Mouse (Mus musculus) urinary bladder, postnatal 4 days (tissue): ENCODE measurements around the gene Bbs1.

ENCODE experiments used
- DNase-seq, 2 experiments: peaks; one replicate each; pipeline ENCODE4 v3.0.0; 2021 to 2022; ENCODE audit warnings: low spot score in 2 of 2

Bbs1 gene

DNA sequence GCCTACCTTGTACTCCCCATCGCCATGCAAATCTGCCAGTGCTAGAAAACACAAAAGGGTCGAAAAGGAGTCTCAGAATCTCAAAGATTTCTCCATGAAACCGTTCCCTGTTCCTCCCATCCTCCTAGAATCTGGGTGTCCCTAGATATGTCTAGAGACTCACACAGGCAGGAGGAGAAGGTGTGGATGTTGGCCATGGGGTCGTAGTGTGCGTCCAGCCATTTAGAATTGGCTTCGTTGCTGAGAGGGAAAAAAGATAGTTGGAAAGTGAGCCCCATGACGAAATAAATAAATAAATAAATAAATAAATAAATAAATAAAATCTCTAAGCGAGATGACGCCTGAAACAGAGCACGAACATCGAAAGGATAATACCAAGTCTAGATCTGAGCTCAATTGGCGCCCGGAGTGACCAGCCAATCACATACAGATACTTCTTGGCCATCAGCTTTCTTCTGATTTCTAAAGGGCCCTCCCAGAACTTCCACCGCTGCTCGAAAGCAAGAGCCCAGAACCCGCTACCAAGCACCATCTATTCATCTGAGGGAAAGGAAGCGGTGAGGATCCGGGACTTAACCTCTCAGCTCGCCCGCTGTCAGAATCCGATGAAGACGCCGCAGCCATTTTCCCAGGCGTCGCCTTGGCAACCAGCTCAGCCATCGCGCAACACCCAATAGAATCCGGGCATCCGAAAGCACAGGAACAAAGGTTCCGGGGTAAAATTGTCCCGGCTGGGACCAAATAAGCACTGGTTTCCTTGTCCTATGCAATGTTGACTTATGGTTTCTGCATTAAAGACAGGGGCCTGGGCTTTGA is at the start of gene Bbs1:
Gene Bbs1 (minus strand): TSS at position 650 of the 816 bp plus-strand sequence.
- peak; percentile 68 to 86 for DNase-seq

DNA sequence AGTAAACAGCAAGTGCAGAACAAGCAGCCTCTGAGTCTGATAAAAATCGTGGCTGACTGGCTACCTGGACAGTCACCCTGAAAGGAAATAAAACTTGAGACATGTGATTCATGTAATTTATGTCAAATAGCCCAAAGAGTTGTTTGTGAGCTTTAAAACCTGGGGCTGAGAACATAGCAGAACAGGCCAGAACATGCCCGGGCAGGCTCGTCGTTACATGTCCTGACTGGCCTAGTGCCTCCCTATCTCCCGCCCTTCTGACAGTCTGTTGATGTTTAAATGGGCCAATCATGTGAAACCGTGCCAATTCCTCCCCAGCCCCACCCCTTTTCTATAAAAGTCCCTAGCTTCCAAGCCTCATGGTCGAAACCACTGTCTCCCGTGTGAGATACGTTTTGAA is 42.2 kb upstream of the Bbs1 start:
- DNase-seq = peak in 1 of 2 experiments; percentile 59

- DNase-seq = no peak
These were observed 39.1 kb upstream of the Bbs1 start for GRCm38 (mm10) chr19:4945540-4945939.

DNA sequence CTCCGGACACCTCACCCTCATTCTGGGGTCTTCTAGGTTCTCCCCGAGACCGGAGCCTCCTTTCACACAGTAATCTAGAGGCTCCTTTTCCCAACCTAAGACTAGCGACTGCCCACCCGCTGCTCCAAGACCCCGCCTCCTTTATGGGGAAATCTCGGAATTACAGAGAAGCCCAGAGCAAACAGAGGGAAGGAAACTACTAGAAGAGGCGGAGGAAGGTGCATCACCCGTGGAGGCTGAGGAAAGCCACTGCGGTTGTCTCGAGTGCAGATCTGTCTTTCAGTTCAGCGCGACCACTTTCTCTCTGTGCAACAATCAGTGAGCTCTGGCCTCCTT is 36.8 kb upstream of the Bbs1 start:
- DNase-seq = no peak

DNA sequence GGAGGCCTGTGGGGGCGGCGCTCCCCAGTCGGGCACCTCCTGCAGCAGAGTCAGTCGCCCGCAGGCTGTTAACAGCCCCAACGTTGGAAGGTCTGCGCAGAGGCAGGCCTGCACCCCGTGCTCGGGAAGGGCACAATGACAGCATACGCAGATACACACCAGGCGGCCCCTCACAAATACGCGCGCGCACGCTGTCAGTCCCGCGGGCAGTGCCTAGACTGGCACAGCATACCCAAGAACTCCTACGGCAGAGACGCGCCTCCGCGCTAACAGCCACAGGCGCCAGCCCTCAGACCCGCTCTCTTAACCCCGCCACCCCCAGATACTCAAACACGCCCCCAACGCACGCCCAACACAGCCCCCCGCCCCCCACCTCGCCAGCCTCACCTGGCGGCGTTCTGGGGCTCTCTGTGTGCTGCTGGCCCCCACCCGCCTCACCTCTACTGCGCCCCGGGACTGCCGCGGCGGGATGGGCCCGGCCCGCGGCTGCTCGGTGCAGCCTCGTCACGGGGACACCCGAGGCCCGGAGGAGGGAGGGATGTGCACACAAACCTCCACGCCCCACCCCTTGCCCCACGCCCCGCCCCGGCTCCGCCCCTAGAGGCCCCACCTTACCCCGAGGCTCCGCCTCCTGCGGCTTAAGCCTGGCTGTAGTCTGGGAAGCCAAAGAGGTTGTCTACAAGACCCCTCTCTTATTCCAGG is 36.3 kb upstream of the Bbs1 start, which contains the start of gene Peli3:
Gene Peli3 (minus strand): TSS at position 577 of the 702 bp plus-strand sequence.
- DNase-seq = peak; percentile 74 to 87

GRCm38 (mm10) chr19:4937444-4938310 is 31.2 kb upstream of the Bbs1 start:
- no peak for DNase-seq

- no peak for DNase-seq
These were observed 30.5 kb upstream of the Bbs1 start for GRCm38 (mm10) chr19:4936896-4937295.

DNA sequence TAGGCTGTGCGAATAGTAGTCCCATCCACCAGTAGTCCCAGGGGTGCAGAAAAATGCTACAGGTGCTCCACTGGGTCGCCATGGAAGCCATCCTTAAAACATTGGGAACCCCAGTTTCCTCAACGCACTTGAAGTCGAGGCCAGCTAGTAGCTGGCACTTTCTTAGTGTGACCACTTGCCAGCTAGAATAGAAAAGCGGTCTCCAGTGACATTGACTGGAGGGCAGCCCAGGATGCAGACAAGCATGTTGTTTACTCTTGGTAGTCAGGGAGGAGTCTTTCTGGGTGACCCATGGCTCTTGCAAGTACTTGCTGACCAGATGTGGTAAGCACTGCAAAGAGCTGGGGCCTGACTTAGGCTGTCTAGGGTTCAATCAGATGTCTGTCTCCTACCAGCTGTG is 22.4 kb upstream of the Bbs1 start:
- DNase-seq = no peak

- peak; percentile 98 to 100 for DNase-seq
These were observed 21.6 kb upstream of the Bbs1 start, which contains the start of gene Dpp3 for GRCm38 (mm10) chr19:4927904-4928531. Dpp3 (minus strand) TSS chr19:4928287.

DNA sequence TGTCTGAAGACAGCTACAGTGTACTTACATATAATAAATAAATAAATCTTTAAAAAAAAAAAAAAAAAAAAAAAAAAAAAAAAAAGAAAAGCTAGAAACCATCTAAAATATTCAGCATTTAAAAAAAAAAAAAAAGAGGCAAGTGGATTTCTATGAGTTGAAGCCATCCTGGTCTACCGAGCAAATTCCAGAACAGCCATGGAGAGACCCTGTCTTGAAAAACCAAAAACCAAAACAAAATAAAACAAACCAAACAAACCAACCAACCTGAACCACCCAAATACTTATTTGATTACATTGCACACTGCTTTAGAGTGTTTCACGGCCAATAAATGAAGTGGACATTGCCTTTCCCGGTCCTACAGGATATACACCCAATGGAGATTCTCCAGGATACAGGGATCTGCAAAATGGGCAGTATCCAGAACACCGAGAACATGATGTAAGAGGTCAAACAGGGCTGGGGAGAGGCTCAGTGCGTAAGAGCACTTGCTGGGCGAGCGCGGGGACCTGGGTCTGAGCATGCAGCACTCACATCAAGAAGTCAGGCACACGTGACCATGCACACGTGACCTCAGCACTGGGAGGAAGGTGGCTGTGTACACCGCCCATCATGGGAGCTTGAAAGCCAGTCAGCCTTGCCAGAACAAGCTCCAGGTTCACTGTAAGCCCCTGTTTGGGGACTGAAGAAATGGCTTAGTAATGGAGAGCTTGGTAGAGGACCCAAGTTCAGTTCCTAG is 18.9 kb upstream of the Bbs1 start:
- DNase-seq = no peak

- no peak for DNase-seq
These were observed 13.2 kb upstream of the Bbs1 start for GRCm38 (mm10) chr19:4919652-4920051.

DNA sequence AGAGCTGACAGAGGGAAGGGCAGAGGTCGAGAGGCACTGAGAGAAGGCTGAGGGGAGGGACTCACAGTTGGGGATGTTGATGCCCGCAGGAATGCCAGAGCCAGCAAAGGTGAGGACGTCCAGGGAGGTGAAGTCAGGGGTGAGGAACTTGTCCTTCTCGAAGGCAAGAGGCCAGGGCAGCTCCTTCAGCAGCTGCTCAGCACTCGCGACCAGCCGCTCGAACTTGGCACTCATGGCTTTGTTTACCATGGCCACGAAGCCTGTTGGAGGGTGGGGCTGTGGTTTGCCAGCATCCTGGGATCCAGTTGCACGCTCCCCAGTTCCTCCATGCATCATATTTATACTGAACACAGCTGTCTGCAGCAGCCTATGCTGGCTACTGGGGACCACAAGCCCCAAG is 10.4 kb upstream of the Bbs1 start:
- no peak for DNase-seq

DNA sequence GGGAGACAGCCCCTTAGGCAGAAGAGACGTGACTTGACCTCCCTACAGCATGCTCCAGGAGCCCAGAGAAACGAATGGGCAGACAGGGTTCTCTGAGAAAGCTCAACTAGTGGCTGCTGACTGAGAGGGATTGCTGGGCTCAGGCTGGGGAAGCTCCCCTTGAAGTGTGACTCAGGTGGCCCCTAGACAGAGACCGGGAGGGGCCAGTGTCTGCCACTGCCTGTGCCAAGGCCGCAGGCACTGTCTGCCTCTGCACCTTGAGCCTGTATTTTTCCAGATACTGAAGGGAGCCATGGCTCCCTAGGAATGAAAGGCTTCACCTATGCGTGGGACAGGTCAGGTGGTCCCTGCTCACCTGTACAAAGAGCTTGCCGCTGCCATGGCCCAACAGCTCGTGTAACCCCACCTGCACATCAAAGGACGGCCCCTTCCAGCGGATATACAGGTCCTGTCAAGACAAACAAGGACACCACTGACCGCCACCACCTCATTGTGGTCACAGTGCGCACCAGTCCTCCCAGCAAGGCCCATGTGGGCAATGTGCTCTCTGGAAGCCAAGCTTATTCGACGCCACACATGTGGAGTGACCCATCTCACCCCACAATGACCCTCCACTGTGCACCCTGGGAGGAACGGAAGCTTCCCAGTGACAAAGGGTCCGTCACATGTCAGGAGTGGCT is 9.6 kb upstream of the Bbs1 start:
- DNase-seq = no peak

GRCm38 (mm10) chr19:4909376-4909775 is 2.9 kb upstream of the Bbs1 start:
- DNase-seq = no peak

DNA sequence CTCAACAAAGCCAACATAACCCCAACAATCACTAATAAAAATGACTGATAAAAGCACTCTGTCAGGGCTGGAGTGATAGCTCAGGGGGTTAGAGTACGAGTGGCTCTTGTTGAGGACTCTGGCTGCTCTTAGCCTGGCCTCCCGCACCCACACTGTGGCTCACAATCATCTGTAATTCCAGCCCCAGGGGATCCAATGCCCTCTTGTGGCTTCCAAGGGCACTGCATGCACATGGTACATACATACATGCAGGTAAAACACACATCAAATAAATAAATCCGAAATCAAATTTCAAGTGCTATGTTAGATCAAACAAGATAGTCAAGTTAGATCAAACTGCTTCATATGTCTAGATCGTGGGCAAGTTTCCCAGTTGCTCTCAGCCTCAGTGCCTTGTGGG is 1.7 kb upstream of the Bbs1 start:
- DNase-seq = no peak

- no peak for DNase-seq
These were observed 6.5 kb downstream of the Bbs1 start for GRCm38 (mm10) chr19:4899888-4900287.

- DNase-seq = no peak
These were observed 7.5 kb downstream of the Bbs1 start for GRCm38 (mm10) chr19:4898972-4899371.

GRCm38 (mm10) chr19:4896780-4897520 is 9.5 kb downstream of the Bbs1 start:
- DNase-seq = no peak

- DNase-seq = no peak
These were observed 14.6 kb downstream of the Bbs1 start for GRCm38 (mm10) chr19:4891798-4892197.

GRCm38 (mm10) chr19:4889791-4890190 is 16.6 kb downstream of the Bbs1 start:
- DNase-seq = no peak
